8 mouse cellular contexts compared by ENCODE assay signal in the genomic region with DNA sequence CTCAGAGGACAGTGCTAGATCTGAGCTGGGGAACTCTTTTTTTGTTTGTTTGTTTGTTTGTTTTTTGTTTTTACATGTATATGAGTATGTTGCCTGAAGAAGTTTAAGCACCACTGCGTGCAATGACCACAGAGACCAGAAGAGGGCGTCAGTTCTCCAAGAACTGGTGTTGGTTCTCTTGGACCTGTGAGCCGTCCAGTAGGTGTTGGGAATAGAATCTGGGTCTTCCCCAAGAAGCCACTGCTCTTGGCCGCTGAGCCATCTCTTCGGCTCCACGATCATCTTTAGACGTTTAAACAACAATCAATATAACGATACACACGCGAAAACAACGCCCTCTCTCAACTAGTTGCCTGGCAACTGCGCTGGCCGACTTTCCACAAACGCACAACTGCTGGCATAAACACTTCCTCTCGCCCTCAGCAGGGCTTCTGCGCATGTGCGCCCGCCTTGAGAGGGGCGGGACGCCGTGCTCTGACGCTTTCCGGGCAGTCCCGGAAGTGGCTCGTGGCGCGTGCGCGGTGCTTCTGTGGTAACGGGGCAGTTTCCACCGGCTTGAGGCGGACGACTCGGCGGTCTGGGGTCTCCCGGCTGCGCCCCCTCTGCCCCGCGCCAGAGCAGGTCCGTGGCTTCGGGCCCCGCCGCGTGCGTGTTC. TPM values are rescaled to one million over a fixed set of nuclear protein-coding genes. Genes with fewer than 3 reads are reported as not detected.
DNase-seq lines count a peak whose midpoint lies in the region; ATAC-seq and TF ChIP-seq lines count a peak whose summit lies in the region.

A gene (plus strand): TSS at position 488 of the 655 bp plus-strand sequence.

- peak; percentile 94 for ATAC-seq in hematopoietic stem cell, adult 5-6 weeks (replicated peaks in 1 of 2; ENCODE audit: insufficient read depth in 1 of 2, low FRiP score in 2 of 2, low TSS enrichment in 1 of 2, low read depth in 1 of 2, poor library complexity in 2 of 2, severe bottlenecking in 2 of 2)
- peak; percentile 97 for ATAC-seq in lung, embryonic 16.5 days (ENCODE audit: low read depth)

- TF ChIP-seq EP300 in MEL (IDR thresholded peaks at IDR 0.05; ENCODE audit: low read depth in 1 of 2, low read length in 2 of 2), result no peak

- under 1% methylated on average over 45 of the region's 45 CpGs for WGBS in cerebellum, adult 2 months
- under 1% methylated on average over 45 of the region's 45 CpGs for WGBS in lung, embryonic 16.5 days

- H3K4me3 ChIP-seq in MEL (ENCODE audit: control insufficient read depth in 1 of 2, insufficient read depth in 1 of 2, low read depth in 2 of 2, low read length in 2 of 2), result peak within 1 kb of the TSS; percentile 42 to 99
- peak within 1 kb of the TSS; percentile 89 for H3K4me3 ChIP-seq in cerebellum, adult 2 months (replicated peaks; ENCODE audit: insufficient read depth, low read depth, low read length)
- H3K4me3 ChIP-seq in lung, embryonic 16.5 days (ENCODE audit: low read length), result peak within 1 kb of the TSS; percentile 96

- peak; percentile 75 to 96 (median 84) for TF ChIP-seq CTCF in MEL (IDR thresholded peaks at IDR 0.05 in 2 of 3, conservative IDR thresholded peaks at IDR 0.05 in 1 of 3; ENCODE audit: control insufficient read depth in 1 of 3, insufficient read depth in 1 of 3, low read depth in 2 of 3, low read length in 3 of 3, poor library complexity in 1 of 3, severe bottlenecking in 1 of 3)
- peak; percentile 89 for TF ChIP-seq CTCF in cerebellum, adult 2 months (IDR thresholded peaks at IDR 0.05; ENCODE audit: borderline replicate concordance, insufficient read depth, low read depth, low read length)

- peak within 1 kb of the TSS; percentile 78 for H3K4me2 ChIP-seq in lung, embryonic 16.5 days (ENCODE audit: low read depth, low read length)

- peak within 1 kb of the TSS; percentile 84 for H3K9ac ChIP-seq in MEL (ENCODE audit: control insufficient read depth, low read depth, low read length, poor library complexity, severe bottlenecking)
- peak within 1 kb of the TSS; percentile 93 for H3K9ac ChIP-seq in lung, embryonic 16.5 days (ENCODE audit: low read length)

- H3K36me3 ChIP-seq in MEL (ENCODE audit: control insufficient read depth in 1 of 2, insufficient read depth in 2 of 2, low read length in 2 of 2), result peaks cover 0 to 2% of the 10 kb centered on the region in 2 experiments; a peak in 1 of 4 replicates
- peaks cover 17% of the 10 kb centered on the region for H3K36me3 ChIP-seq in lung, embryonic 16.5 days (ENCODE audit: control insufficient read depth, insufficient read depth, low read length)

- H3K9me3 ChIP-seq in MEL (replicated peaks; ENCODE audit: insufficient read depth, low read length), result no peaks in the 10 kb centered on the region
- H3K9me3 ChIP-seq in lung, embryonic 16.5 days (ENCODE audit: control insufficient read depth, low read length), result no peaks in the 10 kb centered on the region

- peak; percentile 98 for DNase-seq in MEL (ENCODE audit: low read depth, low spot score)
- DNase-seq in cerebellum, adult 2 months, result peak; percentile 97 to 99
- peak; percentile 100 for DNase-seq in forelimb bud, embryonic 11.5 days (ENCODE audit: low read depth, low spot score)
- peak; percentile 96 for DNase-seq in layer of hippocampus, adult 9-10 months (ENCODE audit: low spot score)
- DNase-seq in ovary, postnatal 10 days (ENCODE audit: low spot score), result peak; percentile 99
- DNase-seq in thymus, postnatal 10 days (ENCODE audit: low spot score in 2 of 2), result peak; percentile 96 to 99

- peak within 1 kb of the TSS; percentile 39 for H3K27ac ChIP-seq in MEL (ENCODE audit: control insufficient read depth, low read depth, low read length)
- H3K27ac ChIP-seq in cerebellum, adult 2 months (ENCODE audit: insufficient read depth, low read length), result no peak within 1 kb of the TSS
- peak within 1 kb of the TSS; percentile 80 for H3K27ac ChIP-seq in lung, embryonic 16.5 days (ENCODE audit: low read length)

- H3K27me3 ChIP-seq in MEL (ENCODE audit: control insufficient read depth in 1 of 2, insufficient read depth in 2 of 2, low read length in 2 of 2), result no peaks in the 10 kb centered on the region; a peak in 1 of 4 replicates
- H3K27me3 ChIP-seq in cerebellum, adult 2 months (ENCODE audit: control insufficient read depth, insufficient read depth, low read length), result no peaks in the 10 kb centered on the region
- no peaks in the 10 kb centered on the region; the same call in 1 of the 2 replicates for H3K27me3 ChIP-seq in lung, embryonic 16.5 days (ENCODE audit: control insufficient read depth, insufficient read depth, low read depth, low read length)

- peaks cover 0 to 8% of the 10 kb centered on the region in 2 experiments; a peak in 2 of 4 replicates for H3K4me1 ChIP-seq in MEL (ENCODE audit: control insufficient read depth in 1 of 2, insufficient read depth in 2 of 2, low read length in 2 of 2)
- peaks cover 9% of the 10 kb centered on the region for H3K4me1 ChIP-seq in cerebellum, adult 2 months (ENCODE audit: control insufficient read depth, insufficient read depth, low read length)
- H3K4me1 ChIP-seq in lung, embryonic 16.5 days (replicated peaks; ENCODE audit: control insufficient read depth, insufficient read depth, low read length), result peaks cover 8% of the 10 kb centered on the region

- peaks cover 27% of the 10 kb centered on the region for H3K79me2 ChIP-seq in MEL (ENCODE audit: control insufficient read depth, insufficient read depth, low read length, poor library complexity)

- TF ChIP-seq POLR2A in MEL (IDR thresholded peaks at IDR 0.05; ENCODE audit: control insufficient read depth in 1 of 2, insufficient read depth in 1 of 2, low read depth in 1 of 2, low read length in 2 of 2, poor library complexity in 1 of 2), result peak; percentile 68 to 83; a peak in 2 of 4 replicates
- TF ChIP-seq POLR2A in cerebellum, adult 2 months (IDR thresholded peaks at IDR 0.05; ENCODE audit: borderline replicate concordance, insufficient read depth, low read length), result peak; percentile 81

- peak; percentile 89 for TF ChIP-seq RAD21 in MEL (IDR thresholded peaks at IDR 0.05; ENCODE audit: low read depth, low read length)

TF ChIP-seq in MEL, 35 proteins besides CTCF, POLR2A, EP300 and RAD21 (continues in another document):
- TF ChIP-seq RCOR1 (IDR thresholded peaks at IDR 0.05; ENCODE audit: low read depth, low read length) (no peak), NELFE (IDR thresholded peaks at IDR 0.05; ENCODE audit: low read depth, low read length) (peak; percentile 81), E2F4 (IDR thresholded peaks at IDR 0.05; ENCODE audit: borderline replicate concordance, low read depth, low read length) (no peak), CHD2 (IDR thresholded peaks at IDR 0.05; ENCODE audit: low read length) (no peak), MAX (IDR thresholded peaks at IDR 0.05; ENCODE audit: low read length) (no peak), ZC3H11A (IDR thresholded peaks at IDR 0.05; ENCODE audit: low read depth, low read length) (peak; percentile 91), GATA1 (IDR thresholded peaks at IDR 0.05; ENCODE audit: low read depth, low read length) (no peak), ZKSCAN1 (IDR thresholded peaks at IDR 0.05; ENCODE audit: low read depth, low read length) (no peak), MAZ (IDR thresholded peaks at IDR 0.05; ENCODE audit: low read depth, low read length) (no peak), CHD1 (IDR thresholded peaks at IDR 0.05; ENCODE audit: low read depth, low read length) (no peak), ZNF384 (IDR thresholded peaks at IDR 0.05; ENCODE audit: low read depth, low read length) (no peak), MYB (IDR thresholded peaks at IDR 0.05; ENCODE audit: low read depth, low read length) (no peak), MXI1 (IDR thresholded peaks at IDR 0.05; ENCODE audit: low read depth, low read length) (peak; percentile 90; the same call in 1 of the 2 replicates), ZMIZ1 (IDR thresholded peaks at IDR 0.05; ENCODE audit: low read depth, low read length) (no peak), TAL1 (IDR thresholded peaks at IDR 0.05; ENCODE audit: low read length) (no peak), MAFK (IDR thresholded peaks at IDR 0.05; ENCODE audit: borderline replicate concordance, low read depth, low read length) (no peak), POLR2AphosphoS5 (IDR thresholded peaks at IDR 0.05; ENCODE audit: borderline replicate concordance, low read depth, low read length) (no peak), POLR2AphosphoS2 (IDR thresholded peaks at IDR 0.05; ENCODE audit: low read length) (no peak), BHLHE40 (IDR thresholded peaks at IDR 0.05; ENCODE audit: borderline replicate concordance, low read depth, low read length) (no peak), TCF12 (IDR thresholded peaks at IDR 0.05; ENCODE audit: low read depth, low read length) (0 out of 2 replicates have a peak, but pooled peaks have one; percentile 17), ELF1 (IDR thresholded peaks at IDR 0.05; ENCODE audit: low read depth, low read length) (peak; percentile 98), HCFC1 (IDR thresholded peaks at IDR 0.05; ENCODE audit: low read depth, low read length) (peak; percentile 97), MYC (IDR thresholded peaks at IDR 0.05; ENCODE audit: low read depth, low read length) (peak; percentile 65; the same call in 1 of the 2 replicates), SIN3A (IDR thresholded peaks at IDR 0.05; ENCODE audit: low read length) (peak; percentile 95), TBP (IDR thresholded peaks at IDR 0.05; ENCODE audit: low read depth, low read length) (peak; percentile 68; the same call in 1 of the 2 replicates), KAT2A (conservative IDR thresholded peaks at IDR 0.05; ENCODE audit: low read depth, low read length) (no peak; the same call in 1 of the 2 replicates), UBTF (IDR thresholded peaks at IDR 0.05; ENCODE audit: borderline replicate concordance, insufficient read depth, low read depth, low read length) (no peak), MEF2A (IDR thresholded peaks at IDR 0.05; ENCODE audit: extremely low read depth, insufficient replicate concordance, low read depth, low read length, poor library complexity, severe bottlenecking) (no peak), ETS1 (IDR thresholded peaks at IDR 0.05; ENCODE audit: low read depth, low read length) (no peak), JUND (IDR thresholded peaks at IDR 0.05; ENCODE audit: low read depth, low read length) (no peak), NRF1 (IDR thresholded peaks at IDR 0.05; ENCODE audit: insufficient read depth, low read depth, low read length, poor library complexity, severe bottlenecking) (peak; percentile 95)

RNA-seq across cellular contexts. Expression of the gene that starts here (rescaled TPM):
- 139 and 156 TPM in 2 replicates for total RNA-seq in MEL (2012; rRNA removed)
- polyA plus RNA-seq in MEL (2012; ENCODE audit: insufficient read depth in 1 of 2, insufficient read length in 2 of 2, low read depth in 1 of 2, low replicate concordance in 2 of 2, missing spikeins in 1 of 2), result 100 to 1,000 TPM in 1 of 2 experiments, not detected in 1; 172 TPM
- polyA plus RNA-seq in cerebellum, adult 2 months (2012; rRNA removed), result 69.1 and 74.7 TPM in 2 replicates
- total RNA-seq in hematopoietic stem cell, adult 5-6 weeks (2017), result 45.8 and 57.5 TPM in 2 replicates
- 104 and 109 TPM in 2 replicates for polyA plus RNA-seq in lung, embryonic 16.5 days (2015; fragmentation: Nextera tagmentation; extraction: Ambion mirVana)
